Mouse (Mus musculus) limb, embryonic 14.5 days (tissue): ENCODE measurements around the gene Ddx58. TPM values are rescaled to one million over a fixed set of nuclear protein-coding genes. Genes with fewer than 3 reads are reported as not detected.

Source experiments
- ATAC-seq: fragments of 200-750 bp; cut with Nextera tagmentation; 2 replicates; pipeline ENCODE4 v1.8.0; 2017; ENCODE audit warnings: low read depth, moderate number of reproducible peaks, moderate TSS enrichment; ENCODE audit not compliant: low FRiP score
- DNase-seq: peaks from one replicate; pipeline ENCODE4 v3.0.0-alpha.2; 2015; ENCODE audit warnings: low spot score
- H3K27ac ChIP-seq: fragments of 300-500 bp; sonication (generic); replicated peaks from 2 replicates; pipeline ENCODE4 v1.5.1; 2014; ENCODE audit warnings: low read depth, mild to moderate bottlenecking, low read length, moderate library complexity, mixed read lengths
- H3K27me3 ChIP-seq: fragments of 300-500 bp; sonication (generic); 2 replicates; pipeline ENCODE4 v1.6.1; 2014; ENCODE audit warnings: low read length, mixed read lengths; ENCODE audit not compliant: control insufficient read depth, insufficient read depth
- H3K36me3 ChIP-seq: fragments of 300-500 bp; sonication (generic); 2 replicates; pipeline ENCODE4 v1.6.1; 2014; ENCODE audit warnings: mild to moderate bottlenecking, low read length, moderate library complexity, mixed read lengths; ENCODE audit not compliant: control insufficient read depth, insufficient read depth
- H3K4me1 ChIP-seq: fragments of 300-500 bp; sonication (generic); 2 replicates; pipeline ENCODE4 v1.6.1; 2014; ENCODE audit warnings: antibody characterized with exemption, low read length, mixed read lengths; ENCODE audit not compliant: control insufficient read depth, insufficient read depth
- H3K4me2 ChIP-seq: fragments of 300-500 bp; sonication (generic); replicated peaks from 2 replicates; pipeline ENCODE4 v1.6.1; 2014; ENCODE audit warnings: low read depth, mild to moderate bottlenecking, low read length, moderate library complexity; ENCODE audit not compliant: severe bottlenecking
- H3K4me3 ChIP-seq: fragments of 300-500 bp; sonication (generic); replicated peaks from 2 replicates; pipeline ENCODE4 v1.5.1; 2014; ENCODE audit warnings: low read length
- H3K9ac ChIP-seq: fragments of 300-500 bp; sonication (generic); 2 replicates; pipeline ENCODE4 v1.6.1; 2014; ENCODE audit warnings: mild to moderate bottlenecking, low read depth, low read length, moderate library complexity; ENCODE audit not compliant: severe bottlenecking
- H3K9me3 ChIP-seq: fragments of 300-500 bp; sonication (generic); 2 replicates; pipeline ENCODE4 v1.6.1; 2016; ENCODE audit warnings: low read length; ENCODE audit not compliant: control insufficient read depth
- POLR2A ChIP-seq: fragments of 200-500 bp; IDR thresholded peaks from 2 replicates; pipeline ENCODE4 v1.8.0; 2012; ENCODE audit warnings: inconsistent platforms, mild to moderate bottlenecking, moderate library complexity, borderline replicate concordance; ENCODE audit not compliant: insufficient read depth, insufficient read length; ENCODE audit errors: extremely low read depth
- WGBS: fragments of 180-500 bp; shearing (Covaris S2); extraction: QIAGEN DNeasy Blood & Tissue Kit; methylation state at CpG from one replicate; pipeline ENCODE4 v1.1.7; 2014; 5-methylcytosine and 5-hydroxymethylcytosine counted together
- polyA plus RNA-seq, 2 experiments: library from polyadenylated mRNA; depleted of rRNA in 1 of 2; stranded (reverse) in 1 of 2; unstranded in 1 of 2; fragments of >200 nt; fragmentation: Nextera tagmentation in 1 of 2; extraction: Ambion mirVana in 1 of 2; gene quantifications; 2 replicates each; pipeline versions ENCODE4 v1.2.1 to v1.2.3; 2012 to 2014

The Ddx58 gene
- polyA plus RNA-seq, 2 experiments, result 10.3 to 10.7 TPM

DNA sequence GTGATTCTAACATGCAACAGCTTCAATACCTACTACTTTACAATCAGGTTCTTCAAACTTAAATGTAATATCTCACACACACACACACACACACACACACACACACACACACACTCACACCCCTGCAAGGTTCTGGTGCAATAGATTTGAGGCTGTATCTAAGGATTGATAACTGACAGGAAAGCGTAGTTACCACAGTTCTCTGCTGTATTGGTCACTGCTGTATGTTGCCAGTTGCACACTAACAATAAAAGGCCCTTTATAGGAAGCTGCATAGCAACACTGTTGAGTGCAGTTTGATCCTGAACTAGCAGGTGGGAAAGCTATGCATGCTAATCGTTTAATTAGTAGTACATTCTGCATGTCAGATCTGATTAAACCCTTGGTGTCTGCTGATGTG lies 44.3 kb downstream of the Ddx58 start:
- no peaks in the 10 kb centered on the region for H3K9me3 ChIP-seq
- H3K36me3 ChIP-seq, result peaks cover 53% of the 10 kb centered on the region
- no peak for DNase-seq
- H3K4me3 ChIP-seq, result no peak overlapping the region
- H3K4me2 ChIP-seq, result no peak overlapping the region
- no peak overlapping the region for H3K9ac ChIP-seq
- H3K27me3 ChIP-seq, result no peaks in the 10 kb centered on the region
- H3K27ac ChIP-seq, result no peak overlapping the region
- ATAC-seq, result no peak
- no peaks in the 10 kb centered on the region for H3K4me1 ChIP-seq
- TF ChIP-seq POLR2A, result no peak
- 90% methylated on average over 2 of the region's 2 CpGs for WGBS

DNA sequence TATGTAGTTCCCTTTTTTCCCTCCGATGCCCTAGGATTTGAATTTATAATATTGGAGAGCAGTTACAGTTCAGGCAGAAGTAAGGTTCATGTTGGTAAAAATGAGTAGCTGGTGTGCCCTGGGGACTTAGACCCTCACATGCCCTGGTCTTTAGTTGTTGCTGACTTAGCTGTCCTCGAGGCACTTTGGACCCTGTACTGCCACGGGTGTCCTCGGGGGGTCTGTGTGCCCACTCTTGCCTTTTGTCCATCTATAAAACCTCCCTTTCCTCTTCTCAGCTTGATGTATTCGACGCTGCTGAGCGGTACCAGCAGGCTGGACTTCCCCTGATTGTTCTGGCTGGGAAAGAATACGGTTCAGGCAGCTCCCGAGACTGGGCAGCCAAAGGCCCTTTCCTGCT lies 46.2 kb downstream of the Ddx58 start:
- WGBS, result 90% methylated on average over 9 of the region's 9 CpGs
- Histone ChIP-seq H3K27me3 (no peaks in the 10 kb centered on the region), H3K4me2 (no peak overlapping the region), H3K4me1 (no peaks in the 10 kb centered on the region), H3K9ac (no peak overlapping the region), H3K4me3 (no peak overlapping the region), H3K27ac (no peak overlapping the region), H3K36me3 (peaks cover 60% of the 10 kb centered on the region), H3K9me3 (no peaks in the 10 kb centered on the region)
- TF ChIP-seq POLR2A, result no peak
- DNase-seq, result no peak
- no peak for ATAC-seq

DNA sequence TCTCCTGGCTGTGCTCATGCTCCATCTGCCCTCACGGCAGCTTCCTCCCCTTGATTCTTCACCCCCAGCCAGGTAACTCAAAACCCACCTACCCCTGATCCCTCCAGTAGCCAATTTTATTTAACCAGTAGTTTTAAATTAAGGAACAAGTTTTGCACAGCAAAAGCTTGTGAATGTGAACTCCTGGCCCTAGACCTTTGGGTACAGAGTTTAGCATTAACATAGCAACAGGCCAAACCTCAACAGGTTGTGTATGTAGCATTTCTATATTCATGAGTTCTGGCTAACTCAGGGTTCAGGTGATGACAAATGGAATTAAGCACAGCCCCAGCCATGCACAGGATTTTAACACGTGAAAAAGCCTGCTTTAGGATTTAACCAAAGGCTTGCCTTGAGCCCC lies 47.4 kb downstream of the Ddx58 start:
- H3K4me2 ChIP-seq, result no peak overlapping the region
- WGBS, result 54% methylated on average over 2 of the region's 2 CpGs
- H3K9me3 ChIP-seq, result no peaks in the 10 kb centered on the region
- no peaks in the 10 kb centered on the region for H3K27me3 ChIP-seq
- DNase-seq (no peak), ATAC-seq (no peak)
- TF ChIP-seq POLR2A, result no peak
- no peak overlapping the region for H3K27ac ChIP-seq
- H3K4me1 ChIP-seq, result no peaks in the 10 kb centered on the region
- H3K36me3 ChIP-seq, result peaks cover 59% of the 10 kb centered on the region
- no peak overlapping the region for H3K9ac ChIP-seq
- no peak overlapping the region for H3K4me3 ChIP-seq

DNA sequence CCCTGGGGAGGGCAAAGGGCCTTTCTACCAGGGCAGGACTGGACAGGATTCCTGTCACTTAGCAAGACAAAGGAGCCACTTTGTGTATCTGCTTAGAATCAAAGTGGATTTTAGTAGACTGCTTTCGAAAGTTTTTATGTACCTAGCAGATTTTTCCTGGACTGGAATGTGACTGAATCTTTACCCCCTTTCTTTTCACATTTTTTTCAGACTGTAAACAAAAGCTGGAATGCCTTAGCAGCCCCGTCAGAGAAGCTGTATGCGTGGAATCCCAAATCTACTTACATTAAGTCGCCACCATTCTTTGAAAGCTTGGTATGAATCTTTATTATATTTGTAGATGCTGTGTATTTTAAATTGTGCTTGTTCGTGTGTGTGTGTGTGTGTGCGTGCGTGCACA lies 51.7 kb downstream of the Ddx58 start:
- no peak for TF ChIP-seq POLR2A
- no peak overlapping the region for H3K9ac ChIP-seq
- 87% methylated on average over 7 of the region's 7 CpGs for WGBS
- ATAC-seq, result no peak
- H3K4me1 ChIP-seq, result no peaks in the 10 kb centered on the region
- no peaks in the 10 kb centered on the region for H3K9me3 ChIP-seq
- no peak overlapping the region for H3K27ac ChIP-seq
- H3K4me3 ChIP-seq, result no peak overlapping the region
- no peak overlapping the region for H3K4me2 ChIP-seq
- DNase-seq, result no peak
- H3K36me3 ChIP-seq, result peaks cover 74% of the 10 kb centered on the region
- H3K27me3 ChIP-seq, result no peaks in the 10 kb centered on the region

DNA sequence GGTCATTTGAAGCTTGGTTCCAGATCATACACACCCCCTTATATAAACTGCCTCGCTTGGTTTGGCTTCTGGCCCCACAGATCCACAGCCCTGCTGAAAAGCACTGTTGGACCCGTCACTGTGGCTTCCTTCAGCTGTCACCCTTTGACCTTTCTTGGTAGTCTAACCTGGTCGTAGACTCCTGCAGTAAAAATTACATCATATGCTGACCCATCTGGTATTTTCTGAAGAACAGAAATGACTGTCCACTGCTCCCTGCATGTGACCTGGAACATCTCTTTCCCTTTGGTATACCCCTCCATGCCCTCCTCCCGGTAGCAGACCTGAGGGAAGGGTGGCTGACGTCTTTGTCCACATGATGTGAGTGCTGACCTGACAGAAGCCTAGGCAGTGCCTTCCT lies 55.2 kb downstream of the Ddx58 start:
- Histone ChIP-seq H3K4me2 (no peak overlapping the region), H3K27ac (no peak overlapping the region), H3K4me1 (no peaks in the 10 kb centered on the region), H3K9ac (no peak overlapping the region), H3K9me3 (no peaks in the 10 kb centered on the region), H3K4me3 (no peak overlapping the region), H3K36me3 (peaks cover 85% of the 10 kb centered on the region), H3K27me3 (no peaks in the 10 kb centered on the region)
- WGBS, result 84% methylated on average over 5 of the region's 5 CpGs
- ATAC-seq (no peak), DNase-seq (no peak)
- TF ChIP-seq POLR2A, result no peak

DNA sequence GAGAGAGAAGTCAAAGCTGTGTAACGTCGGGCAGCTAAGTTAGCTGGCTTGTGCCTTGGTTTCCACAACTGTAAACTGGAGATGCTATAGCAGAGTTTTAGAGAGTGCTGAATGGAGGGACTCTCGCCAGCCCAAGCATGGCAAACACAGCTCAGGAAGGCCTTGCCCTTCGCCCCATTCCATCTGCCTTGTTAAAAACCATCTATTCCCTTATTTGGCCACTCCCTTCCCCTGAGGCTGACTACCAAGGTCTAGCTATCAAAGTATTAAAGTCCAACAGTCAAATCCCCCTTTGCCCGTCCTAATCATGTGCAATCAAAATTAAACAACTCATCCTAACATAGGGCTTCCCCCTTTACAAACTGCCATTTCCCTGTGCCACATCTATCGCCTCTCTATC lies 55.8 kb downstream of the Ddx58 start:
- Histone ChIP-seq H3K4me2 (no peak overlapping the region), H3K36me3 (peaks cover 80% of the 10 kb centered on the region), H3K9ac (no peak overlapping the region), H3K9me3 (no peaks in the 10 kb centered on the region), H3K4me3 (no peak overlapping the region), H3K4me1 (no peaks in the 10 kb centered on the region), H3K27me3 (no peaks in the 10 kb centered on the region), H3K27ac (no peak overlapping the region)
- no peak for TF ChIP-seq POLR2A
- ATAC-seq (no peak), DNase-seq (no peak)
- 85% methylated on average over 6 of the region's 6 CpGs for WGBS
